22 mouse cellular contexts compared by ENCODE assay signal in genomic region chr1:14995348-14995747, GRCm38 (mm10).
A peak's percentile ranks its signal among the peaks of the same experiment; 100 is the strongest.
DNase-seq lines count a peak whose midpoint lies in the region; ATAC-seq lines count a peak whose summit lies in the region.
"Had no signal": no experiment of that assay in that cellular context is flagged by ENCODE, and none has a peak within 500 bp of the region (broad histone marks: within the 10 kb centered on the region; RNA-seq: fewer than 3 reads in every experiment).

No protein-coding gene starts in this region.

- no peak for DNase-seq in frontal cortex, postnatal 14 days (ENCODE audit: low spot score in 2 of 2)
- peak; percentile 29 for DNase-seq in splenic B cell, adult 2 months (ENCODE audit: low read depth, low spot score)
- DNase-seq in kidney, adult 9 months: no peak
- DNase-seq in right cerebral cortex, postnatal 36 days (ENCODE audit: low spot score in 2 of 2): no peak
- DNase-seq: adrenal gland, adult 2 months; adrenal gland, postnatal 14 days; B cell, adult 2 months; cerebellum, adult 11-12 months; cerebellum, adult 9-10 months; cerebellum, postnatal 14 days; forebrain, postnatal 0 days; gastrocnemius, postnatal 10 days; gastrocnemius, postnatal 36 days; heart, adult 11 months had no signal

- no peaks in the 10 kb centered on the region for H3K27me3 ChIP-seq in splenic B cell, adult 2 months (ENCODE audit: control insufficient read depth, insufficient read depth, low read length, poor library complexity, severe bottlenecking)
- H3K27me3 ChIP-seq: embryonic facial prominence, embryonic 12.5 days; embryonic facial prominence, embryonic 15.5 days; hindbrain, embryonic 13.5 days; intestine, embryonic 15.5 days had no signal

- ATAC-seq in frontal cortex, adult (ENCODE audit: low TSS enrichment): peak; percentile 50
- peak; percentile 97 for ATAC-seq in granulocyte monocyte progenitor cell, adult 5-6 weeks (replicated peaks; ENCODE audit: poor library complexity, severe bottlenecking)
- ATAC-seq: forebrain, embryonic 14.5 days; forebrain, postnatal 0 days; hindbrain, embryonic 16.5 days; intestine, embryonic 15.5 days had no signal

- no peaks in the 10 kb centered on the region for H3K36me3 ChIP-seq in splenic B cell, adult 2 months (ENCODE audit: control insufficient read depth, insufficient read depth, low read length, poor library complexity, severe bottlenecking)
- H3K36me3 ChIP-seq: embryonic facial prominence, embryonic 12.5 days; embryonic facial prominence, embryonic 15.5 days; hindbrain, embryonic 13.5 days; intestine, embryonic 15.5 days had no signal
